Mouse (Mus musculus) granulocyte monocyte progenitor cell, adult 5-6 weeks (primary cell): ENCODE results near the gene 9530002B09Rik. TPM values are rescaled to one million over a fixed set of nuclear protein-coding genes. Genes with fewer than 3 reads are reported as not detected.

ENCODE experiments used
- ATAC-seq: replicated peaks from 2 replicates; pipeline ENCODE4 v1.8.0; 2016; ENCODE audit warnings: mild to moderate bottlenecking, moderate TSS enrichment, inconsistent platforms; ENCODE audit not compliant: poor library complexity, severe bottlenecking
- total RNA-seq, 2 experiments: library from RNA; stranded (forward) in 1 of 2; stranded (reverse) in 1 of 2; fragments of 200-712, 200-1000 nt in 1 of 2; fragments of >200 nt in 1 of 2; fragmentation: Nextera tagmentation in 1 of 2; gene quantifications; 2 replicates each; pipeline ENCODE4 v1.2.3; 2014 to 2017

Gene 9530002B09Rik
- total RNA-seq (2014; fragmentation: Nextera tagmentation): not detected in 2 replicates
- not detected in 2 replicates for total RNA-seq (2017)

- no peak for ATAC-seq
These were observed at the start of gene 9530002B09Rik for GRCm38 (mm10) chr4:122688975-122689374. Gene 9530002B09Rik, plus strand, starts transcription at chr4:122689275.

Other genes with a start within 250 kb of the 9530002B09Rik start
- 59.3 and 67.4 TPM in 2 replicates for gene Ppt1, start 147.0 kb downstream of the 9530002B09Rik start, total RNA-seq (2014; fragmentation: Nextera tagmentation)
- 79.1 and 80.1 TPM in 2 replicates for gene Ppt1, start 147.0 kb downstream of the 9530002B09Rik start, total RNA-seq (2017)
- 122 and 132 TPM in 2 replicates for gene Cap1, start 196.8 kb downstream of the 9530002B09Rik start, total RNA-seq (2014; fragmentation: Nextera tagmentation)
- gene Cap1, start 196.8 kb downstream of the 9530002B09Rik start, total RNA-seq (2017): 132 and 157 TPM in 2 replicates